Mouse (Mus musculus): Measurements from ENCODE around the gene Gm4922. TPM values are rescaled to one million over a fixed set of nuclear protein-coding genes. Genes with fewer than 3 reads are reported as not detected.

Gene Gm4922
- total and polyA plus RNA-seq, 3 experiments, result not detected

DNA sequence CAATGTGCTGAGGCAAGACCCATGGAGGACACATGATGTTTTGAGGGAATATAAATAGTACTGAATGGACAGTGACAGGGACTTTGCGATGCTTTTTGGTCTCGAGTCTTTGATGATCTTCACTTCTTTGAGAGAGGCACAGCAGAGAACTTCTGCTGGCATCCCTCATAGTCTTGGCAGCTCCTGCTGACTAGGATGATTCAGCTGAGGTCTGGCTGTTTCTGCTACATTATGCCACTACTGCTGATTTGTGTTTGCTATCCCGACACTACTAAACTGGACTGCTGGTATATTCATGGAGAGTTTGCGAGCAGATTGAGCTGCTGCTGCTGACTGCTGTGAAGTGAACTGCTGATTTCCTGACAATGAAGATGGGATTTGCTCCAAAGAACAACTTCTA is 3.5 kb upstream of the Gm4922 start:
- Histone ChIP-seq H3K4me1 (ENCODE audit: control insufficient read depth in 1 of 2, insufficient read depth in 2 of 2) (no peaks in the 10 kb centered on the region), H3K9ac (ENCODE audit: insufficient read depth, low read depth) (no peak overlapping the region), H3K4me2 (ENCODE audit: insufficient read depth, low read depth, poor library complexity, severe bottlenecking) (no peak overlapping the region), H3K27ac (ENCODE audit: insufficient read depth, low read depth) (no peak overlapping the region), H3K4me3 (replicated peaks in 1 of 3; ENCODE audit: low read depth in 2 of 3, low read length in 2 of 3, poor library complexity in 1 of 3) (no peak overlapping the region), H3K27me3 (replicated peaks) (no peaks in the 10 kb centered on the region), H3K36me3 (replicated peaks in 1 of 2; ENCODE audit: control insufficient read depth in 1 of 2, insufficient read depth in 1 of 2, low read length in 1 of 2) (no peaks in the 10 kb centered on the region), H3K9me3 (replicated peaks; ENCODE audit: low read length) (no peaks in the 10 kb centered on the region), H3K79me2 (replicated peaks; ENCODE audit: control insufficient read depth, extremely low read depth, insufficient read depth, poor library complexity, severe bottlenecking) (no peaks in the 10 kb centered on the region)
- in situ Hi-C loops (cut with MboI; ENCODE audit: low pct_ligation_motif_present, low pct_unique_long_range_greater_than_20kb, low sequenced_read_pairs) (no loop called here), dilution Hi-C loops (cut with MboI; ENCODE audit: extremely low pct_ligation_motif_present, extremely low pct_unique_long_range_greater_than_20kb, low sequenced_read_pairs) (no loop called here)
- DNase-seq (ENCODE audit: extremely low read depth), result no peak
- TF ChIP-seq RCOR1 (conservative IDR thresholded peaks at IDR 0.05; ENCODE audit: low read depth, low read length), result no peak
- no peak for TF ChIP-seq HCFC1 (IDR thresholded peaks at IDR 0.05; ENCODE audit: low read depth, low read length)

DNA sequence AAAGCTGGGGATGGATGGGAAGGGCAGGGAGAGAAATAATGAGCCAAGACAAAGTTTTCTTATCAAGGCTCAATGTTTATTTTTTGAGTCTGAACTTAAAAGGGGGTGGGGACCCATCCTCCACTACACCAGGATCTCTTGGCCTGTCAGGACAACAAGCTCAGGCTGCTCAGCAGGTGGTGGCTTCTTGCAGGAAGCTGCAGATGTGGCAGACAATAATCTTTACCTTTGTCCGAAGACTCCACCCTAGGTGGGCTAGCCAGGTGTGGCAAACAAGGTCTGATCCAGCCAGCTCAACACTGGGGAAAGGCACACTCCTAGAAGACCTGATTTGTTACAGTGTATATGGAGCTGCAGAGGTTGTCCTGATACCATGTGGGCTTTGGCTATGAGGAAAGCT is 2.0 kb upstream of the Gm4922 start:
- Histone ChIP-seq H3K4me1 (ENCODE audit: control insufficient read depth in 1 of 2, insufficient read depth in 2 of 2) (no peaks in the 10 kb centered on the region), H3K4me2 (ENCODE audit: insufficient read depth, low read depth, poor library complexity, severe bottlenecking) (no peak overlapping the region), H3K79me2 (replicated peaks; ENCODE audit: control insufficient read depth, extremely low read depth, insufficient read depth, poor library complexity, severe bottlenecking) (no peaks in the 10 kb centered on the region), H3K27me3 (replicated peaks) (no peaks in the 10 kb centered on the region), H3K4me3 (replicated peaks in 1 of 3; ENCODE audit: low read depth in 2 of 3, low read length in 2 of 3, poor library complexity in 1 of 3) (no peak overlapping the region), H3K9ac (ENCODE audit: insufficient read depth, low read depth) (no peak overlapping the region), H3K27ac (ENCODE audit: insufficient read depth, low read depth) (no peak overlapping the region), H3K36me3 (replicated peaks in 1 of 2; ENCODE audit: control insufficient read depth in 1 of 2, insufficient read depth in 1 of 2, low read length in 1 of 2) (no peaks in the 10 kb centered on the region), H3K9me3 (replicated peaks; ENCODE audit: low read length) (no peaks in the 10 kb centered on the region)
- dilution Hi-C loops (cut with MboI; ENCODE audit: extremely low pct_ligation_motif_present, extremely low pct_unique_long_range_greater_than_20kb, low sequenced_read_pairs), result no loop called here
- in situ Hi-C loops (cut with MboI; ENCODE audit: low pct_ligation_motif_present, low pct_unique_long_range_greater_than_20kb, low sequenced_read_pairs), result no loop called here
- DNase-seq (ENCODE audit: extremely low read depth), result no peak
- no peak for TF ChIP-seq ZKSCAN1 (IDR thresholded peaks at IDR 0.05; ENCODE audit: borderline replicate concordance, low read depth, low read length)

DNA sequence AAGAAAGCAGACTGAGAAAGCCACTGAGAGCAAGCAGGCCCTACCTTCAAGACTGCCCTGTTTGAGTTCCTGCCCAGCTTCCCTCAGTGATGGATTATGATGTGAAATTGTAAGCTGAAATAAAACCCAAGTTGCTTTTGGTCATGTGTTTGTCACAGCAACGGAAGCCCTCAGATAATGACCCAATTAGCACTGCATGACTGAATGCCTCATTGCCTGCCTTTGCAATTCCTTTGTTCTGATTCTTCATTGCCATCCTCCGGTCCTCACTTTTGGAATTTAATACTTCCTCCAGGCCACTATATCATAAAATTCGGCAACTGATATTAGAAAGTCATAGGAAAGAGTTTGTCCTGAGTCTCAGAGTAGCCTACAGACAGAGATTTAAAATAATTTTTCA is 9.0 kb downstream of the Gm4922 start:
- Histone ChIP-seq H3K4me3 (replicated peaks in 1 of 3; ENCODE audit: low read depth in 2 of 3, low read length in 2 of 3, poor library complexity in 1 of 3) (no peak overlapping the region), H3K27me3 (replicated peaks) (no peaks in the 10 kb centered on the region), H3K36me3 (replicated peaks in 1 of 2; ENCODE audit: control insufficient read depth in 1 of 2, insufficient read depth in 1 of 2, low read length in 1 of 2) (no peaks in the 10 kb centered on the region), H3K9ac (ENCODE audit: insufficient read depth, low read depth) (no peak overlapping the region), H3K4me1 (ENCODE audit: control insufficient read depth in 1 of 2, insufficient read depth in 2 of 2) (no peaks in the 10 kb centered on the region), H3K27ac (ENCODE audit: insufficient read depth, low read depth) (no peak overlapping the region), H3K79me2 (replicated peaks; ENCODE audit: control insufficient read depth, extremely low read depth, insufficient read depth, poor library complexity, severe bottlenecking) (no peaks in the 10 kb centered on the region), H3K9me3 (replicated peaks; ENCODE audit: low read length) (no peaks in the 10 kb centered on the region), H3K4me2 (ENCODE audit: insufficient read depth, low read depth, poor library complexity, severe bottlenecking) (no peak overlapping the region)
- no peak for DNase-seq (ENCODE audit: extremely low read depth)
- TF ChIP-seq POLR2AphosphoS2 (IDR thresholded peaks at IDR 0.05; ENCODE audit: low read depth, low read length), result no peak
- no peak for TF ChIP-seq BHLHE40 (IDR thresholded peaks at IDR 0.05; ENCODE audit: low read depth, low read length)
- TF ChIP-seq TBP (conservative IDR thresholded peaks at IDR 0.05; ENCODE audit: low read depth, low read length), result no peak
- TF ChIP-seq JUND (conservative IDR thresholded peaks at IDR 0.05; ENCODE audit: low read depth, low read length), result no peak
- no peak for TF ChIP-seq NRF1 (IDR thresholded peaks at IDR 0.05; ENCODE audit: low read depth, low read length)
- no peak for TF ChIP-seq IRF4 (IDR thresholded peaks at IDR 0.05; ENCODE audit: low read depth, low read length)
- TF ChIP-seq NELFE (IDR thresholded peaks at IDR 0.05; ENCODE audit: low read depth, low read length), result no peak
- no peak for TF ChIP-seq E2F4 (IDR thresholded peaks at IDR 0.05; ENCODE audit: insufficient replicate concordance, low read depth, low read length)
- no peak for TF ChIP-seq CTCF (conservative IDR thresholded peaks at IDR 0.05 in 1 of 2, IDR thresholded peaks at IDR 0.05 in 1 of 2; ENCODE audit: low read depth in 2 of 2, low read length in 2 of 2)
- TF ChIP-seq GABPA (IDR thresholded peaks at IDR 0.05; ENCODE audit: insufficient replicate concordance, low read depth, low read length), result no peak
- TF ChIP-seq UBTF (IDR thresholded peaks at IDR 0.05; ENCODE audit: low read depth, low read length), result no peak
- TF ChIP-seq MYC (IDR thresholded peaks at IDR 0.05; ENCODE audit: low read depth, low read length), result no peak
- TF ChIP-seq RAD21 (IDR thresholded peaks at IDR 0.05; ENCODE audit: low read depth, low read length), result no peak
- TF ChIP-seq ZC3H11A (IDR thresholded peaks at IDR 0.05; ENCODE audit: low read depth, low read length), result no peak
- no peak for TF ChIP-seq MAX (IDR thresholded peaks at IDR 0.05; ENCODE audit: low read length)
- no peak for TF ChIP-seq PAX5 (IDR thresholded peaks at IDR 0.05; ENCODE audit: low read length)
- no peak for TF ChIP-seq MAZ (IDR thresholded peaks at IDR 0.05; ENCODE audit: low read depth, low read length)
- TF ChIP-seq ELF1 (IDR thresholded peaks at IDR 0.05; ENCODE audit: low read depth, low read length), result no peak
- dilution Hi-C loops (cut with MboI; ENCODE audit: extremely low pct_ligation_motif_present, extremely low pct_unique_long_range_greater_than_20kb, low sequenced_read_pairs), result no loop called here
- in situ Hi-C loops (cut with MboI; ENCODE audit: low pct_ligation_motif_present, low pct_unique_long_range_greater_than_20kb, low sequenced_read_pairs), result no loop called here

Data from CH12.LX (cell line).